Mouse (Mus musculus) ES-CJ7 (cell line): ENCODE results near the gene Ubqln4.
"Not testable (repeated sequence)": the region's sequence is repeated elsewhere in the genome, so short reads cannot be mapped to it uniquely, and the experiment has no call there.

Experiments used
- DNase-seq: peaks from one replicate; pipeline ENCODE4 v3.0.0; 2011; ENCODE audit warnings: low read depth, low spot score

Ubqln4 gene

DNA sequence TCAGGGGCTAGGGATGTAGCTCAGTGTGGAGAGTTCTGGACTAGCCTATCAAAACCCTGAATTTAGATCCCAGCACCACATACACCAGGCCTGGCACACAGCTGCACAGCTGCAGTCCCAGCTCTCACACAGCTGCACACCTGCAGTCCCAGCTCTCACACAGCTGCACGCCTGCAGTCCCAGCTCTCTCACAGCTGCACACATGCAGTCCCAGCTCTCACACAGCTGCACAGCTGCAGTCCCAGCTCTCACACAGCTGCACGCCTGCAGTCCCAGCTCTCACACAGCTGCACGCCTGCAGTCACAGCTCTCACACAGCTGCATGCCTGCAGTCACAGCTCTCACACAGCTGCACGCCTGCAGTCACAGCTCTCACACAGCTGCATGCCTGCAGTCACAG is 43.0 kb downstream of the Ubqln4 start:
- not testable (repeated sequence) for DNase-seq

DNA sequence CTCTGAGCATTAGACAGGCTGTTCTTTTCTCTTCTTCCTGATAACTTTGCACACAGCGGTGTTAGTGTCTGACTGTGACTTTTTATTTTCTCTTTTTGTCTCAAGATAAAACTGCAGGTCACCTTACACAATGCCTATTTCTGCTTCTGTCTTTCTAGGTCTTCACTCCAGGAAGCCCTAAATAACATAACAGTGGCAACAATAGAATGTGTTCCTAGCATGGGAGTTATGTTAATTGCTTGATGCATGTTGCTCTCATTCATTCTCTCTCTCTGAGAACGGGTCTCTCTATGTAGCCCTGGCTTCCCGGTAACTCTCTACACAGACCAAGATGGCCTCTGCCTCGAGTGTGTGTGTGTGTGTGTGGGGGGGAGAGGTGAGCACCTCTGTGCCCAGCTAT is 48.9 kb downstream of the Ubqln4 start:
- no peak for DNase-seq

DNA sequence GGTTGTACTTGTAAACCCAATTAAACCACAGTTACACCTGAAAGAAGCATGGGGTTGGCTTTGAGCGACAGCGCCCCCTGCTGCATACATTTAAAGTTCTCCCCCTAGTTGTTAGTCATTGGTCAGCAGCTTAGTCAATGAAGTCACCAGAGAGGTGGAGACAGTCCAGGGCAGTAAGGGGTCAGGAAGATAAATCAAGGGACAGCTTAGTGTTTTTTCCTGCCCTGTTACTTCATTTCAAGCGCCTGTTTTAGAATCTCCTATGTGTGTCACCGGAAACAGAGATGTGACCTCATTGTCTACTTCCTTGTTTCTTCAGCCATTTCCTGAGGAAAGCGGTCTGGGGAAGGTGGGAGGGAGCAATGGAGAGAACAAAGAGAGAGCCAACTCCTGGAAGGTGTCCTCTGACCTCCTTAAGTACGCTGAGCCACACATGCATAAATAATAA is 50.2 kb downstream of the Ubqln4 start:
- peak; percentile 92 for DNase-seq

DNA sequence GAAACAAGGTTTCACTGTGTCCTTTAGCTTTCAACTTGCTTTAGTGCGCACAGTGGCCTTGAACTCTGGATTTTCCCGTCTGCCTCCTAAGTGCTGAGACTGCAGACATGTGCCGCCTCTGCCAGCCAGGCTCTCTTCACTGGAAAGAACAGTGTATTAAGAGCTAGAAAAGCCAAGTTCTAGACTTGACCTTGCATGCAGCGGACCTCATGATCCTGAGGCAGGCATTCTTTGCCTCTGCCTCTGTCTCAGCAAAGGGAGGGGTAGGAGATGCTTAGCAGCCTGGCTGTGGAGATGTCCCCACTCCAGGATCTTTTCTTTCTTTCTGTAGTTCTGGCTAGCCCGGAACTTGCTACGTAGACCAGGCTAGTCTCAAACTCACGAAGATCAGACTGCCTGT is 51.3 kb downstream of the Ubqln4 start:
- no peak for DNase-seq

DNA sequence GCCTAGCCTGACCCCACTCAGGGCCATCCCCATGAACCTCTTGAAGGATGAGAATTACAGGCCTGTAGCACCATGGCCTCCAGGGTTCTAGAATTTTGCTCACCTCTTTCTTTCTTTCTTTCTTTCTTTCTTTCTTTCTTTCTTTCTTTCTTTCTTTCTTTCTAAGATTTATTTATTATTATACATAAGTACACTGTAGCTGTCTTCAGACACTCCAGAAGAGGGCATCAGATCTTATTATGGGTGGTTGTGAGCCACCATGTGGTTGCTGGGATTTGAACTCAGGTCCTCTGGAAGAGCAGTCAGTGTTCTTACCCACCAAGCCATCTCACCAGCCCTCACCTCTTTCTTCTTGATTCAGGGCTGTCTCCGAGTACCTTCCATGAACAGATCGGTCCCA is 52.1 kb downstream of the Ubqln4 start, which contains the start of gene Arhgef2:
Gene Arhgef2, plus strand, starts transcription at position 301 of the 400 bp plus-strand sequence.
- DNase-seq: not testable (repeated sequence)

DNA sequence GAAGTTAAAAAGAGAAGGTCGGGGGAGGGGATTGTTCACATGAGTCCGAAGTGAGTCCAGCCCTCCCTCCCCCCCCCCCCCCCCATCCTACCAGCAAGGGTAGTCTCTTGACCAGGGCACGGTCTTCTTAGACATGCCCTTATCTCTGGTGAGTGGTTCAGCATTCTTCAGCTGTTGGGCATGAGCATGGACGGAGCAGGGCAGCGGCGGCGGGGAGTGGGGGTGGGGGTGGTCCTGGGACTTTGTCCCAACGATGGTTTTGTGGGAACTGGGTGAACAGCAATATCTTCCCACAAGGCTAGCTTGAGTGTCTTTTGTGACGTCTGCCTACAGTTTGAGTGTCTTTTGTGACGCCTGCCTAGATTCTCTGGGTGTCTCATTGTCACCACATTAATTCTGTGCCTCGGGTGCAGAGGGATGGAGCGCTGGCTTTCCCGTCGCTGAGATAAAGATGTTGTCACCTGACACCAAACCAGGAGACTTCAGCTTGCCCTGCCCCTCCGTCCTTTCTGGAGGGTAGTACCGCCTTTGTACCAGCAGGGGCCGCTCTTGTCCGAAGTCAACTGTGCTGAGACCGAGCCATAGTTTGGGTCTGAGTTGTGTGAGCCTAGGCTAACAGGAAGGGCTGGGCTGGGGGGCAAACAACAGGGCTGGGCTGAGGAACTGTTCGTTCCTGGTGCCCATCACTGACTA is 53.7 kb downstream of the Ubqln4 start:
- DNase-seq: peak; percentile 93

DNA sequence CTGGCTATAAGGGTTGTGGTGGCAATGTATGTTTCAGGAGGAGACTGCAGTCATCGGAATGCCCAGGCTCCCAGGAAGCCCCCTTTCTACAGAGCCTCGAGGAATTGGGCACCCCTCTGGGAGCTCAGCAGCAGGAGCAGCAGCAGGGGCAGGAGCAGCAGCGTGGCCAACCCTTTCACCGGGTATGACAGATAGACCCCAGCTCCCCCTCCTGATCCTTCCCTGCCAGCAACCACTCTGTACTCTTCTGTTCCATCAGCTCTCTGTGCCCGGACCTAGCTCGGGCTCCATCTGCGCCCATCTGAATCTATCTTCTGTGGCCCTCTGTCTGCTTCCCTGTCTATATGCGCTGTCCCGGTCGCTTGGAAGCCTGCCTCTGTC is 54.2 kb downstream of the Ubqln4 start:
- peak; percentile 21 for DNase-seq

DNA sequence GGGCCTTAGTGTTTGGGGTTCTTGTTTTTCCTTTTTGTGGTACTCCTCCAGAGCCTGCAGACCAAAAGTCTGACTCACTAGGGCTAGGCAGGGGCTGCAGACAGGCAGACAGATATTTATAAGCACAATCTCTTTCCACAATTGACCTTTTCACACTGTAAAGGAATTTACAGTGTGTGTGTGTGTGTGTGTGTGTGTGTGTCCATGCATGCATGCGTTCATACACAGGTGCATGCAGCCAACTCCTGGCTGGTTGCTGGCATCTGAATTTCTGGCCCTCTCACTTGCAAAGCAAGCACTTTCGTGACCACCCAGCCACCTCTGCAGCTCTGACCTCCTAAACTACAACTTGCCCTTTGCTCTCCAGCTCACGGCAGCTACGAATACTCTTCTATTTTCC is 55.5 kb downstream of the Ubqln4 start:
- DNase-seq: no peak

DNA sequence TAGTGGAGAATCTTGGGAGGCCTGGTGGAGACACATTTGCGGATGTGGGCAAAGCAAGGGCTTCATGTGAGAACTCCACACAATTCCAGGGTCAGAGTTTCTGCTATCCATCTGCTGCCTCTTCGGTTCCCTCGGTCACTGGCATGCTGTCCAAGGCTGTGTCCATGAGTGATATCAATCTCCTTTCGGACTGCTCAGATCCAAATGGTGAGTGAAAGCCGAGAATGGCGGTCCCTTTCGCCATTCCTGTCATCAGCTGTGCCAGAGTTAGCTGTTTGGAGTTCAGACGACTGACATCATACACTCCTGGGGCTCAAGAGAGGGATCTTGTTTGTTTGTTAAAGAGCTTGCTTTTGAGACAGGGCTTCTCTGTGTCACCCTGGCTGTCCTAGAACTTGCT is 60.9 kb downstream of the Ubqln4 start:
- DNase-seq: no peak

DNA sequence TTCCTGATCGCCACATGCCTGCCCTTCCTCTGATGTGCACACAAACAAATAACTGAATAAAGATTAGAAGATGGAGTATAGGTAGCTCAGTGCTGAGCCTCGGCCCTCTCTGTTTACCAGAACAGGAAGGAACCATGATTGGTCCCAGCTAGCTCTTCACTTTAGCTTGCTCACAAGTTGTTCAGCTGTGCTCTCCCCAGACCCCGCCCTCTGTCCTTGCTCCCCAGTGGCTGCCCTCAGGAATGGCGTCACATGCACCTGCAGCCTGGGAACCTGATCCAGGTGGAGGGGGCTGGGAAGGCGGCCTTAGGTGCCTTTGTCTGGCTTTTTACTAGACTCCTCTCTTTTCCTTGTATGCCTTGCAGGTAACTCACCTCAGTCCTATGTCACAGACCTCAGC is 61.6 kb downstream of the Ubqln4 start:
- DNase-seq: peak; percentile 64

DNA sequence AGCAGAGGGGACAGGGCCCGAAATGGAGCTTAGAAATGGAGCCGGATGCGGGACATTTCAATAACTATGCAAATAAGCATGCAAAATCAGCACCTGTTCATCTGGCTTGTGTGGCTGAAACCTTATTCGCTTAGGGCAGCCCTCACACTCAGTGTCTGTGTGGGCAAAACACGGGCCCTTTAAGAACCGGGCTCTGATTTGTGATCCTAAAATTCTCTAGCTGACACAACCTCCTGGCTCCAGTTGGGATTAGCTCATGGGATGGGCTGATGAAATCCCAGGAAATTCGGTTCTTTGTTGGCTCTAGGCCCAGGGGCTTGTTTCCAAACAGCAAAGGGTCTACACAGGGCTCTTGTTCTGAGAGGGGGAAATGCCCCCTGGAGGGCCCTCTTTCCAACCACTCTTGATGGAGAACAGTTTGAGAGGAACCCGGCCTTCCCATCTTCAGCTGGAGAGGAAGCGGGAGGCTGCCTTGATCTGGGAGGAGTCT is 62.4 kb downstream of the Ubqln4 start:
- DNase-seq: no peak

DNA sequence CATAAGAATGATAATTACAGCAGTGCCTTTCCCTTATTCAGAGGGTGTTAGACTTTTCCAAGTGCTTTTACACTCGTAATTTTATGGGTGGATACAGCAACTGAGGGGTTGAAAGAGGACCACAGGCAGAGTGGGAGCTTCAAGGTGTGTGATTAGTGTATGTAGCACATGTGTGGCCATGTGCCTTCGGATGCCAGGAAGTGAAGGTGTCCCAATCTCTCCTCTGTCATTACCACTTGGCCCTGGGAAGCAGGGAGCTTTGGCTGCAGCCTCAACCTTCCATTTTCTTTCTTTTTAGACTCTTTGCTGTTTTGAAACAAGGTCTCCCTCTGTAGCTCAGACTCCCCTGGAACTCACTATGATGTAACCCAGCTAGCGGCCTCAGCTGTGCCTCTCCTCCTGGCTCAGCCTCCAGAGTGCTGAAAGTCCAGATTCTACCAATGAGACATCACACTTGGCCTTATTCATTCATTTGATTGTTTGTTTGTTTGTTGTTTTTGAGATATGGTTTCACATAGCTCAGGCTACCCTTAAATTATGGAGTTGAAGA is 63.5 kb downstream of the Ubqln4 start:
- no peak for DNase-seq

DNA sequence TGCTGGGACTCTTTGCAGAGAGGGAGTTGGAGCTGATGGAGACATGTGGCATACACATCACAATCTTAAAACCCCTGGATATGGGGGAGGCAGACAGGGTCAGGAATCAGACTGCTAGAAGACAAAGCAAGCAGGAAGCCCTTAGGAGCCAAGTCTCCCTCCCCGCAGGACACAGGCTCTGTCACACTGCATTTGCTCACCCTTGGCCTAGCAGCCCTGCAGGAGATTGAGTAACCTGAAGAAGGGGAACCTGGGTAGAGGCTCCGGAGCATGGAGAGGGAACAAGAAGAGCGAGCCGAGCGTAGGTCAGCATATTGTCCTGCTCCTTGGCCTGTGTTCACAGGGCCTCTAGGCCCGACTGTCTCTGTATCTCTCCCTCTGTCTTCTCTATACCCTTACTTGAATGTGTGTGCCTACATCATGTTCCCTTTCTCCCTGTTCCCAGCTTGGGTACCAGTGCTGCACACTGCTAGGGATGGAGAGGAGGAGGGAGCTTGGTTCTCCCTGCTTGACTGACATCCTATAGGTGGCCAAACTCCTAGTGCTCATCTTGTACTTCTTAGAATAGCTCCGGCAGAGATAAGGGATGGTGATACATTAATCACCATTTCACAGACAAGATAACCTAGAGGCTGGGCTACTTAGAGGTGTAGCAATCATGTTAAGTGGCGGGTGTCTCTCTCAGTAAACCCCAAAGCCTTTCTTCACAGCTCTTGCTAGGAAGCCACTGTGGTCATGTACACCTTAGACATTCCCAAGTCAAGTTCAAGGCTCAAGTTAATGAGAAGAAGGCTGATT is 64.7 kb downstream of the Ubqln4 start:
- no peak for DNase-seq
